Mouse (Mus musculus) ES-CJ7 (cell line): ENCODE data around the gene Prr36.
"Not testable (repeated sequence)": the region's sequence is repeated elsewhere in the genome, so short reads cannot be mapped to it uniquely, and the experiment has no call there.

Experiments used
- DNase-seq: peaks from one replicate; pipeline ENCODE4 v3.0.0; 2011; ENCODE audit warnings: low read depth, low spot score

The Prr36 gene

DNA sequence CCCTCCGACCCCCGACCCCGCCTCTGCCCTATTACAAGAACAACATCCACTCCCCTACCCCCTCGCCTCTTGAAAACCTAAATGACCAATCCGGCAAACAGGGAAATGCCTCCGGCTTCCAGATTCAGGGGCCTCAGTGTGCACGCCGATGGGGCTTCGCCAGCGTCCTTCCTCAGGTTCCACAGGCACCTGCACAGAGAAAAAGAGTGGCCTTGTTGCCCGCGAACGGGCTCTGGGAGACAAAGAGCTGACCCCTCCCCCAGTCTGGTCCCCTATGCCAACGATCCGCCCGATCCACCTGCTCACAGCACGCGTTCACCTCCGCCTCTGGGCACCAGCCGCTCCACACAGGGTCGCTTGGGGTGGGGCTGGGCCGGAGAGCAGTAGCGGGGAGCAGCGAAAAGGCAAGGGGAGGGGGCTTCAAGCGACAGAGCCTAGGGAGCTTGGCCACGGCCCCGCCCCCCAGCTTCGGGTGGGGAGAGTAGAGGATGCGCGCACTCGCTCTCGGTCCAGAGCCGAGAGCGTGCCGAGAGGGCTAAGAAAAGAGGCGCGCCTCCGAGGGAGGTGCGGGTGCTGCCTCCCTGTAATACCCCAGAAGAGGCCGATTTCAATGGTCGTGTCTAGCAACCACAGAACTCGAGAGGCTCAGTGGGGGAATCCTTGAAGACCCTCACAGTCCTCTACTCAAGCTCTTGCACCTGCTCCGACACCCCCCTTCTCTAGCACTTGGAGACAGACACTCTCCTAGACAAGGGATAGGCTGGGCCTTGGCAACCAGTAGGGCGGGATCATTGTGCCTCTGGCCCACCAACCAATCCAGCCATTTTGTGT lies at the start of gene Prr36:
Gene Prr36 (minus strand): TSS at position 669 of the 831 bp plus-strand sequence.
- peak; percentile 89 for DNase-seq

- no peak for DNase-seq
These were observed 48.1 kb upstream of the Prr36 start for GRCm38 (mm10) chr8:4265160-4265914.

DNA sequence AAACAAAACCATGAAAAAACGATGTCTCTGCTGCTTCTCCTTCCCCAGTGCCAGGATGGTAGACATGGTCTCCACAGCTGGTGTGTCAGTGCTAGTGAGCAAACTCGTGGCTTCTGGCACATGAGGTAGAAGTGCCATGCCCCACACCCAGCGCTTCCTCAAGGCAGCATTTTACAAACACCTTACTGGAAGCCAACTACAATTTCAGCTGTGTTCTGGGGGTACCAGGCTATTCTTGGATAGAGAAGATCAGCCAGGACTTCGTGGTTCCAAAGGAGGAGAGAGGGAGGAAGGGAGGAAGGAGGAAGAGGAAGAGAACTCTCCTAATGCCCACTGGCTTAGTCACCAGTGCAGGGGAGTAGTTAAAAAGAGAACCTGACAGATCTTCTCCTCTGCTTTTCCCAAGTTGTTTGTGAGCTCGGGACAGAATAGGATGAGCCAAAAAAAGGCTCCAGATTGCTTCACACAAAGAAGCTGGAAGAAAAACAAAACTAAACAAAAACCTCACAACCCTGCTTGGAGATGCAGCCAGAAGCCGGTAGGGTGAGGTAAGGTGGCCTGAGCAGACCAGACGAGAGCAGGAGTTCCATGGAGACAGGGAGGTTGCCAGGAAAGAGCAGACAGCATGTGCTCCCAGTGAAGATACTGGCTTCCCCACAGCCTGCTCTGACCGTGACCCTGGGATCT lies 46.0 kb upstream of the Prr36 start:
- DNase-seq, result no peak

GRCm38 (mm10) chr8:4259805-4260170 lies 42.5 kb upstream of the Prr36 start:
- no peak for DNase-seq

DNA sequence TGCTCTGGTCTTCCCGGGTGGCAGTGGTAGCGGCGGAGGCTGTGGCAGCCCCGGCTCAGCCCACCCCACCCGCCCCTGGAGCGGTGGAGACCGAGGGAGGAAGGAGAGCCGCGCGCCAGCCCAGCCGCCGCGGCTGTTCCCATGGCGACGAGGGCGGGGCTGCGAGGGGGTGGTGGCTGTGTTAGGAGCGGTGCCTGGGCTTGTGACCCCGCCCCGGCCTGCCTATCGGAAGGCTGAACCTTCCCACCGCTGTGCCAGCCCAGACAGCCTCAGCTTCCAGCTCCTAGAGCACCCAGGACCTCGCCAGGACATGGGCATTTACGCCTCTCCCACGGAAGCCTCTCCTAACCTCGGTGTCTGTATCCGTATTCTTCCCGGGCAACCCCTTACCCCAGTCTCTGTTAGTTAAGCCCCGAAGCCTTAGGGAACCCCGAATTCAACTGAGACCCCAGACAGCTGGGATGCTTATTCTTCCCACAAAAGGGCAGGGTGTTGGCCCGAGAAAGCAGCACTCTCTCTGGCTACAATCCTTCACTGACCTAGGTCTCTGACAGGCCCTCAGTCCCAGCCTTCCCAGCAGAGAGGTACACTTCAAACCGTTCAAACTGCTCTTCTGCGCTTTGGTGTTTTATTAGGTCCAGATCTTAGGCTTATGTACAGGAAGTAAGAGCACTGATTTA lies 42.0 kb upstream of the Prr36 start, which contains the start of gene Ctxn1:
Gene Ctxn1 (minus strand): TSS at position 150 of the 680 bp plus-strand sequence.
- DNase-seq, result peak; percentile 94

DNA sequence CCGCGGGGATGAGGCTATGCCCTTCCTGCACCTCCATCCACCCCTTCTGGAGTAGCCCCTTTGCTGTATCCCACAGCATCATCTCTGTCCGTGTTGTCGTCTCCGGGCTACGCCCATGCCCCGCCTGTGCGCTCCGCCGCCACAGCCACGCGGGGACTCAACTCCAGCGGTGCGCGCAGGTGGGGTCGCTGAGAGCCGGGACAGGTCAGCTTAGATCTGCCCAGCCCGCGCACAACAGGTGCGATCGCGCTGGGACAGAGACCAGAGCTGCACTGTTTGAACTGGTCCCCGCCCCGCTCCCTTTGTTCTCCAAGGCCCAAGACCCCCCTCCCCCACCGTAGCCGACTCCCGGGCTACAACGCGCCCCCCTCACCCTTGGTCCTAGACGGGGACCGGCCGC lies 41.4 kb upstream of the Prr36 start:
- peak; percentile 87 for DNase-seq

- DNase-seq, result peak; percentile 90
These were observed 41.0 kb upstream of the Prr36 start for GRCm38 (mm10) chr8:4258233-4258632.

DNA sequence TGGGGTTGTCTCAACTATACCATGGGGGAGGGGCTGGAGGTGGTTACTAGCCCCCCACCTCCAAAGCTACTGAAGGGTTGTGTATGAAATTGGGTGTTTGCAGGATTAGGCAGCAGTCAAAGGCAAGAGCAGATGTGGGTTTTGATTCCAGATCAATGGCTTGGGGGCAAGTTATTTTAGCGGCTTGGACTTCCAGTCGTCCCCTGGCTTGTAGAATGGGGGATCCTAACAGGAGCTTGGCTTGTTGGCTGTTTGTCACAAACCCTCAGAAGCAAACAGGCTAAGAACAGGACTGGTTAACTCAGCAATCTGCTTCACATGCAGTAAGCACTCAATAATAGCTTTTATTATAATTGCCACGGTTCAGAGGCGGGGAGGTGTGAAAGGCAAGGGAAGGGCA lies 40.1 kb upstream of the Prr36 start:
- no peak for DNase-seq

DNA sequence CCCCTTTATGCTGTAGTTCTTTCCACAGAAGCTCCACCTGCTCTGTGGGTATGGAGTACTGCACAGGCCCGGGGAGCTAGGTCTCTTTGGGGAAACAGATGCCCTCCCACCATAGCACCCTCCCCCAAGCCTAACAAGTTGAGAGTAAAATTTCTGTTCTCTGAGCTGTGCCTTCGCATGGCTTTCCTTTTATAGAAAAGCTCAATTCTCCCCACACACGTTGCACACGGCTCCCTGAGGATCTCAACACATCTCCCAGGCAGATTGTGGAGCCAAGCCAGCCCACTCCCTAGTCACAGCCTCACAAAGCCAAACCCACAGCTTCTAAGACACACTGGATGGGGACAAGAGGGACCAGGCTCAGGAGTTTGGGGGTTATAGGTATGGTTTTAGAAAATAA lies 39.7 kb upstream of the Prr36 start:
- no peak for DNase-seq

- not testable (repeated sequence) for DNase-seq
These were observed 38.2 kb upstream of the Prr36 start for GRCm38 (mm10) chr8:4255471-4255870.

DNA sequence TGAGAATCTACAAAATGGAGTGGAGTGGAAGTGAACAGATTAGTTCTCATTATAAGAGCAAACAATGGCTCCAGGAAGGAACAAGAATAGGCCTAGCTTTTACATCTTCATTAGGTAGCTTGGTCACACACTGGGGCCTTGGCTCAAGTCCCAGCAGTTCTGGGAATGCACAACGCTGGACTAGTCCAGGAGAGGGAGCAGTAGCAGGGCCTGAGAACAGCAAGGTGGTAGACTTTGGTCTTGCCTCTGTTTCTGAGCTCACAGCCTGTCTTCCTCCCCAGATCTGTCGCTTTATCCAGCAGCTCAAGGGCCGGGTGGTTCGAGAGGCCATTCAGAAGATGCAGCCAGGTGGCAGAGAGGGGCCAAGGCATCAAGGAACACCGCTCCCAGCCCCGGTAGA lies 36.7 kb upstream of the Prr36 start:
- peak; percentile 61 for DNase-seq

GRCm38 (mm10) chr8:4252934-4253841 lies 35.9 kb upstream of the Prr36 start, which contains the start of gene Snapc2:
Gene Snapc2 (plus strand): TSS chr8:4253080.
- DNase-seq, result peak; percentile 96

DNA sequence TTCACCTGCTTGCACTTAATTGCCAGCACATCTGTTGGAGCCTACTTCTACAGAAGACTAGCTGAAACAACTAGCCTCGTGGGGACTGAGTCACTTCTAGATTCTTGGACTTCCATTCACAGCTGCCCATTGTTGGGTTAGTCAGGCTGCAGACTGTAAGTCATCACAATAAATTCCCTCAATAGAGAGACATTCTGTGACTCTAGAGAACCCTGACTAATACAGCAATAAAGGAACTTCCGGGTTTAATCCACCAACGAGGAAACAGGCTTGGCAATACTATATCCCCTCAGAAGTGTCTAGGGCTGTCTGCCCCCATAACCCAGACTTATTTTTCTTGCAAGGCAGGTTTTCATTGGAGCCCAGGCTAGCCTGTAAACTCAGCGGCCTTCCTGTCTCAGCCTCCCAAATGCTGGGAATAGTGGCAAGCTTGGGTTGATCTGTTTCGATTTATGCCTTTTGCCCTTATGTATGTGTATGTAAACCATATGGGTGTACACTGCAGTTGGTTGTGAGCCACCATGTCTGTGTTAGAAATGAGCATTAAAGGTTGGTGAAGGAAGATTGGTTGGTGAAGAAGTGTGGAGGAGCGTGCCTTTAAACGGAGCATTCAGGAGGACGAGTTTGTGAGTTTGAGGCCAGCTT lies 35.0 kb upstream of the Prr36 start:
- no peak for DNase-seq

DNA sequence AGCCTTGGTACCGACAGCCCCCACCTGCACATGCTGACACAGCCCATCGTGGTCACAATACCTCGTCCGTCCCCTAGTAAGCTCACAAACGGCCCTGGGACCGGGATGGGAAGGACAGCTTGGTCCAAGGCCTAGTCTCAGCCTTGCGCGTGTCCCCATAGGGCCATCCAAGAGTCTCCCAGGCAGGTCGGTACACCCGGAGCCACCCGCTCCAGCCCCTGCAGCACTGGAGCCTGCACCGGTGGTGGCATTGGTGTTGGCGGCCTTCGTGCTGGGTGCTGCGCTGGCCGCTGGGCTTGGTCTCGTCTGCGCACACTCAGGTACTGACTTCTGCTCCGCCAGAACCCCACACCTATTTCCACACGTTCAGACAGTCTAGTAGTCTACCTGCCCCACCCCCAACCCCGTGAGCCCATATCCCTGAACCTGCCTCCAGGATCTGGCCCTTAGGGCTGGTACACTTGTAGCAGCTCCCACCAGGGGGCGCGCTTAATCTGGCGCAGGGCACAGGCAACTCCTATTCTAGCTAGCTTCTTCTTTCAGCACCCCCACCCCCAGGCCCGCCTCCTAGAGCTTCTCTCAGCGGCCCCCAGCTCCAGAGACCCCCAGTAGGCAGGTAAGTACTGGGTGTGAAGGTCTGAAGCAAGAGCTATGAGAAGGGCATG lies 33.2 kb upstream of the Prr36 start:
- DNase-seq, result peak; percentile 83

GRCm38 (mm10) chr8:4249213-4249612 lies 32.0 kb upstream of the Prr36 start:
- peak; percentile 79 for DNase-seq

DNA sequence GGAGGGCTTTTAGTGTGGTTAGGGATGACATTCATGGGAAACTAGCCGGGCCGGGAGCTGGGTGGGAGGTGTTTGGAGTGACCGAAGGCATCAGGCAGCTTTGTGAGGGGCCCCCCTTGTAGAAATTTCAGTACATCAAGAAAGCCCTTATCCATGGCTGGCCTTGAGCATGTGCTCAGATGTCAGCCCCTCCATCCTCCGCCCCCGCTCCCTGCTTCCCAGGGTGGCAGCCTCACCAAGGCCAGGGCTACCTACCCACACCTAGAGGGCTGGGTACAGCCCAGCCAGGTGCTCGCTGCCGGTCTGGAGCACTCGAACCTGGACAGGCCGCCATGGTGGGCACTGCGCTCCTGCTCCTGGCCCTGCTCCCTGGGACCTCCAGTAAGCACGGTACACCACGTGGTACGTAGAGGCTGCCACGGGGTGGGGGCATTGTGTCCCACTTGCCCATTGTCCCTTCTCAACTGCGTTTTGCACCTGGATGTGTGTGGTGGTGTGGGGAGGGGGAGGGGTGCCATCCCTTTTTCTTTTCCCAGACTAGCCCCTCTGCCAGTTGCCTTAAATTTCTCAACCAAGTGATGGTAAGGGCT lies 30.8 kb upstream of the Prr36 start, which contains the start of gene Tgfbr3l:
Gene Tgfbr3l (plus strand): TSS at position 264 of the 590 bp plus-strand sequence.
- DNase-seq, result no peak

DNA sequence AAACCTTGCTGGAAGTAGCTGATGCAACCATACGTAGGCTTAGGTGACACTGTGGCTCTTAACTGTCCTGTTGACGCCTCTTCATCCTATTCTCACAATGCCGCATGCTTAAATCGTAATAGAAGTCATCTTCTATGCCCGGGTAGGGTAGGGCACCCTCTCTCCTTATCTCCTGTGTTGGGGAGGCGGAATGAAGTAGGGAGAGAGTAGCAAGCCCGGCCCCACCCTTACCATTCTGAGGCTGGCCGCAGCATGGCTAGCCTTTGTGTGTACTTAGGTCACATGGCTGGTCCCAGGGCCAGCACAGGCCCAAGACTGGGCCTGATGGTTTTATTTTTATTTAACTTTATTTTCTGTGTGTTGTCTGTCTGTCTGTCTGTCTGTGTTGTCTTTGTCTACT lies 30.0 kb upstream of the Prr36 start:
- DNase-seq, result no peak

DNA sequence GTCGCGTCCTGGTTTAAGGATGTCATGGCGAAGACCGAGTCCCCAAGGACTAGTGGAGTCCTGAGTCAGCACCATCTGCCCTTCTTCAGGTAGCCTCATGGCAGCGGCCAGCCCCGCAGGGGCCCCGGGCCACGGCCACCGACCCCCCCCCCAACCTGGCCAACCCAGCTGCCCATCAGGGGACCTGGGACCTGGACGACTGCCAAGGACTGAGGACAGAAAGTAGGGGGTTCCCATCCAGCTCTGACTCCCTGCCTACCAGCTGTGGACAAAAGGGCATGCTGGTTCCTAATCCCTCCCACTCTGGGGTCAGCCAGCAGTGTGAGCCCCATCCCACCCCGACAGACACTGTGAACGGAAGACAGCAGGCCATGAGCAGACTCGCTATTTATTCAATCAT lies 28.5 kb upstream of the Prr36 start:
- no peak for DNase-seq

GRCm38 (mm10) chr8:4245061-4245460 lies 27.8 kb upstream of the Prr36 start:
- no peak for DNase-seq
